Mouse (Mus musculus) midbrain, embryonic 14.5 days (tissue): ENCODE measurements around the gene Ofd1. TPM values are rescaled to one million over a fixed set of nuclear protein-coding genes. Genes with fewer than 3 reads are reported as not detected.

ENCODE experiments used
- ATAC-seq: fragments of 200-750 bp; cut with Nextera tagmentation; 2 replicates; pipeline ENCODE4 v1.8.0; 2017; ENCODE audit warnings: moderate number of reproducible peaks, moderate library complexity; ENCODE audit not compliant: low FRiP score, low TSS enrichment
- DNase-seq: peaks from one replicate; pipeline ENCODE4 v3.0.0-alpha.2; 2015
- H3K27ac ChIP-seq: fragments of 300-500 bp; sonication (generic); replicated peaks from 2 replicates; pipeline ENCODE4 v1.5.1; 2014; ENCODE audit warnings: mild to moderate bottlenecking, low read depth, low read length, moderate library complexity
- H3K27me3 ChIP-seq: fragments of 300-500 bp; sonication (generic); 2 replicates; pipeline ENCODE4 v1.6.1; 2014; ENCODE audit warnings: low read length, control low read depth, mixed read lengths; ENCODE audit not compliant: control insufficient read depth, insufficient read depth
- H3K36me3 ChIP-seq: fragments of 300-500 bp; sonication (generic); 2 replicates; pipeline ENCODE4 v1.6.1; 2014; ENCODE audit warnings: low read length, control low read depth; ENCODE audit not compliant: control insufficient read depth, insufficient read depth
- H3K4me1 ChIP-seq: fragments of 300-500 bp; sonication (generic); 2 replicates; pipeline ENCODE4 v1.6.1; 2014; ENCODE audit warnings: mild to moderate bottlenecking, antibody characterized with exemption, low read length, control low read depth; ENCODE audit not compliant: control insufficient read depth, insufficient read depth
- H3K4me2 ChIP-seq: fragments of 300-500 bp; sonication (generic); 2 replicates; pipeline ENCODE4 v1.6.1; 2014; ENCODE audit warnings: mild to moderate bottlenecking, low read length, moderate library complexity
- H3K4me3 ChIP-seq: fragments of 300-500 bp; sonication (generic); replicated peaks from 2 replicates; pipeline ENCODE4 v1.5.1; 2014; ENCODE audit warnings: low read depth, low read length
- H3K9ac ChIP-seq: fragments of 300-500 bp; sonication (generic); replicated peaks from 2 replicates; pipeline ENCODE4 v1.6.1; 2014; ENCODE audit warnings: mild to moderate bottlenecking, low read length, moderate library complexity
- H3K9me3 ChIP-seq: fragments of 300-500 bp; sonication (generic); 2 replicates; pipeline ENCODE4 v1.6.1; 2016; ENCODE audit warnings: low read length, control low read depth, mixed read lengths; ENCODE audit not compliant: control insufficient read depth
- WGBS: fragments of 180-500 bp; shearing (Covaris S2); extraction: QIAGEN DNeasy Blood & Tissue Kit; methylation state at CpG from one replicate; pipeline ENCODE4 v1.1.7; 2014; 5-methylcytosine and 5-hydroxymethylcytosine counted together
- polyA plus RNA-seq: library from polyadenylated mRNA; unstranded; fragments of >200 nt; fragmentation: Nextera tagmentation; extraction: Ambion mirVana; gene quantifications from 2 replicates; pipeline ENCODE4 v1.2.1, GENCODE M21; 2014

Ofd1 gene
- polyA plus RNA-seq, 1 experiment from 2014 or later: 9.1 TPM

- Histone ChIP-seq H3K36me3 (peaks cover 59% of the 10 kb centered on the region), H3K4me3 (no peak overlapping the region), H3K27ac (no peak overlapping the region), H3K9ac (no peak overlapping the region), H3K9me3 (no peaks in the 10 kb centered on the region), H3K4me2 (no peak overlapping the region), H3K4me1 (no peaks in the 10 kb centered on the region), H3K27me3 (no peaks in the 10 kb centered on the region)
- DNase-seq (no peak), ATAC-seq (no peak)
- WGBS: 80% methylated on average over 2 of the region's 2 CpGs
Measured at GRCm38 (mm10) chrX:166383606-166384005, 56.9 kb downstream of the Ofd1 start.

GRCm38 (mm10) chrX:166378652-166379051, 61.9 kb downstream of the Ofd1 start:
- H3K4me2 ChIP-seq: no peak overlapping the region
- H3K4me1 ChIP-seq: no peaks in the 10 kb centered on the region
- ATAC-seq: no peak
- no peak overlapping the region for H3K9ac ChIP-seq
- H3K27me3 ChIP-seq: no peaks in the 10 kb centered on the region
- H3K36me3 ChIP-seq: peaks cover 61% of the 10 kb centered on the region
- no peak for DNase-seq
- 89% methylated on average over 5 of the region's 5 CpGs for WGBS
- no peak overlapping the region for H3K27ac ChIP-seq
- no peaks in the 10 kb centered on the region for H3K9me3 ChIP-seq
- no peak overlapping the region for H3K4me3 ChIP-seq

GRCm38 (mm10) chrX:166376681-166377328, 63.7 kb downstream of the Ofd1 start:
- Histone ChIP-seq H3K36me3 (peaks cover 47% of the 10 kb centered on the region), H3K4me1 (no peaks in the 10 kb centered on the region), H3K4me2 (no peak overlapping the region), H3K9ac (no peak overlapping the region), H3K27me3 (no peaks in the 10 kb centered on the region), H3K4me3 (no peak overlapping the region), H3K27ac (no peak overlapping the region), H3K9me3 (no peaks in the 10 kb centered on the region)
- DNase-seq (no peak), ATAC-seq (no peak)
- WGBS: 82% methylated on average over 9 of the region's 9 CpGs

- Histone ChIP-seq H3K27ac (no peak overlapping the region), H3K9me3 (no peaks in the 10 kb centered on the region), H3K36me3 (0 out of 2 replicates have a peak, but pooled peaks cover 3% of the 10 kb centered on the region), H3K4me2 (no peak overlapping the region), H3K9ac (no peak overlapping the region), H3K27me3 (no peaks in the 10 kb centered on the region), H3K4me1 (no peaks in the 10 kb centered on the region), H3K4me3 (no peak overlapping the region)
- ATAC-seq (no peak), DNase-seq (no peak)
- 62% methylated on average over 8 of the region's 8 CpGs for WGBS
Measured at GRCm38 (mm10) chrX:166365458-166366213, 74.9 kb downstream of the Ofd1 start.

- Histone ChIP-seq H3K4me1 (no peaks in the 10 kb centered on the region), H3K4me3 (no peak overlapping the region), H3K27ac (no peak overlapping the region), H3K9me3 (no peaks in the 10 kb centered on the region), H3K27me3 (no peaks in the 10 kb centered on the region), H3K9ac (no peak overlapping the region), H3K4me2 (no peak overlapping the region), H3K36me3 (no peaks in the 10 kb centered on the region)
- no peak for ATAC-seq
- 91% methylated on average over 4 of the region's 4 CpGs for WGBS
- no peak for DNase-seq
Measured at GRCm38 (mm10) chrX:166360455-166360854, 80.0 kb downstream of the Ofd1 start.

- no peaks in the 10 kb centered on the region for H3K4me1 ChIP-seq
- no peak overlapping the region for H3K4me3 ChIP-seq
- no peak overlapping the region for H3K4me2 ChIP-seq
- DNase-seq (no peak), ATAC-seq (no peak)
- no peaks in the 10 kb centered on the region for H3K36me3 ChIP-seq
- H3K27ac ChIP-seq: no peak overlapping the region
- H3K9ac ChIP-seq: no peak overlapping the region
- no peaks in the 10 kb centered on the region for H3K27me3 ChIP-seq
- 85% methylated on average over 2 of the region's 2 CpGs for WGBS
- H3K9me3 ChIP-seq: no peaks in the 10 kb centered on the region
Measured at GRCm38 (mm10) chrX:166359927-166360440, 80.5 kb downstream of the Ofd1 start.

- H3K4me1 ChIP-seq: no peaks in the 10 kb centered on the region
- H3K9ac ChIP-seq: no peak overlapping the region
- WGBS: 73% methylated on average over 2 of the region's 2 CpGs
- no peak overlapping the region for H3K4me3 ChIP-seq
- H3K27me3 ChIP-seq: no peaks in the 10 kb centered on the region
- no peak for DNase-seq
- no peaks in the 10 kb centered on the region for H3K9me3 ChIP-seq
- no peak overlapping the region for H3K27ac ChIP-seq
- no peaks in the 10 kb centered on the region for H3K36me3 ChIP-seq
- no peak for ATAC-seq
- H3K4me2 ChIP-seq: no peak overlapping the region
Measured at GRCm38 (mm10) chrX:166358955-166359354, 81.5 kb downstream of the Ofd1 start.

GRCm38 (mm10) chrX:166356276-166356675, 84.2 kb downstream of the Ofd1 start:
- H3K27me3 ChIP-seq: no peaks in the 10 kb centered on the region
- WGBS: 94% methylated on average over 3 of the region's 3 CpGs
- ATAC-seq: no peak
- H3K4me3 ChIP-seq: no peak overlapping the region
- H3K4me2 ChIP-seq: no peak overlapping the region
- H3K9me3 ChIP-seq: no peaks in the 10 kb centered on the region
- H3K9ac ChIP-seq: no peak overlapping the region
- H3K4me1 ChIP-seq: 0 out of 2 replicates have a peak, but pooled peaks cover 3% of the 10 kb centered on the region
- no peak for DNase-seq
- no peaks in the 10 kb centered on the region for H3K36me3 ChIP-seq
- no peak overlapping the region for H3K27ac ChIP-seq

- Histone ChIP-seq H3K4me2 (no peak overlapping the region), H3K27me3 (no peaks in the 10 kb centered on the region), H3K9me3 (no peaks in the 10 kb centered on the region), H3K9ac (no peak overlapping the region), H3K27ac (no peak overlapping the region), H3K4me1 (peaks cover 9% of the 10 kb centered on the region; the same call in 1 of the 2 replicates), H3K4me3 (no peak overlapping the region), H3K36me3 (no peaks in the 10 kb centered on the region)
- DNase-seq: no peak
- no peak for ATAC-seq
- 69% methylated on average over 1 of the region's 1 CpGs for WGBS
Measured at GRCm38 (mm10) chrX:166354913-166355312, 85.6 kb downstream of the Ofd1 start.
